Mouse (Mus musculus) liver, embryonic 14.5 days (tissue): ENCODE results near the gene Hsd17b6. TPM values are rescaled to one million over a fixed set of nuclear protein-coding genes. Genes with fewer than 3 reads are reported as not detected.

Experiments used
- ATAC-seq: fragments of 200-750 bp; cut with Nextera tagmentation; 2 replicates; pipeline ENCODE4 v1.8.0; 2017; ENCODE audit warnings: moderate number of reproducible peaks, mild to moderate bottlenecking, moderate library complexity; ENCODE audit not compliant: insufficient read depth
- DNase-seq, 3 experiments: peaks; one replicate each; pipeline ENCODE4 v3.0.0-alpha.2; 2012 to 2013; ENCODE audit warnings: low read depth in 3 of 3, low spot score in 3 of 3
- H3K27ac ChIP-seq: fragments of 300-500 bp; sonication (generic); 2 replicates; pipeline ENCODE4 v1.5.1; 2014; ENCODE audit warnings: moderate library complexity, mild to moderate bottlenecking, control low read depth, inconsistent platforms
- H3K27me3 ChIP-seq: fragments of 300-500 bp; sonication (generic); 2 replicates; pipeline ENCODE4 v1.6.1; 2014; ENCODE audit warnings: mild to moderate bottlenecking, low read length, moderate library complexity; ENCODE audit not compliant: control insufficient read depth, insufficient read depth
- H3K36me3 ChIP-seq: fragments of 300-500 bp; sonication (generic); replicated peaks from 2 replicates; pipeline ENCODE4 v1.6.1; 2014; ENCODE audit warnings: low read depth; ENCODE audit not compliant: control insufficient read depth, insufficient read depth
- H3K4me1 ChIP-seq, 2 experiments: fragments of 200-500 bp in 1 of 2; fragments of 300-500 bp in 1 of 2; sonication (generic) in 1 of 2; replicated peaks; 2 replicates each; pipeline ENCODE4 v1.6.1; 2012 to 2014; ENCODE audit warnings: antibody characterized with exemption in 1 of 2, inconsistent platforms in 1 of 2, low read length in 1 of 2; ENCODE audit not compliant: control insufficient read depth in 2 of 2, insufficient read depth in 2 of 2
- H3K4me2 ChIP-seq: fragments of 300-500 bp; sonication (generic); 2 replicates; pipeline ENCODE4 v1.6.1; 2014; ENCODE audit warnings: low read depth, mild to moderate bottlenecking, control low read depth, moderate library complexity
- H3K4me3 ChIP-seq, 2 experiments: fragments of 200-500 bp in 1 of 2; fragments of 300-500 bp in 1 of 2; sonication (generic) in 1 of 2; 2 replicates each; pipeline ENCODE4 v1.5.1; 2012 to 2014; ENCODE audit warnings: low read depth in 2 of 2, low read length in 2 of 2, mild to moderate bottlenecking in 2 of 2, control low read depth in 1 of 2, inconsistent platforms in 1 of 2, moderate library complexity in 1 of 2; ENCODE audit not compliant: insufficient read depth in 1 of 2
- H3K9ac ChIP-seq: fragments of 300-500 bp; sonication (generic); replicated peaks from 2 replicates; pipeline ENCODE4 v1.6.1; 2014; ENCODE audit warnings: mild to moderate bottlenecking, control low read depth, moderate library complexity
- H3K9me3 ChIP-seq: fragments of 300-500 bp; sonication (generic); 2 replicates; pipeline ENCODE4 v1.6.1; 2016; ENCODE audit warnings: low read length, mixed read lengths; ENCODE audit not compliant: control insufficient read depth
- CTCF ChIP-seq: IDR thresholded peaks from 2 replicates; pipeline ENCODE4 v1.5.1; 2016; ENCODE audit warnings: antibody characterized with exemption, low read depth, control low read depth
- EP300 ChIP-seq: IDR thresholded peaks from 2 replicates; pipeline ENCODE4 v1.6.1; 2016; ENCODE audit warnings: antibody characterized with exemption, low read depth
- WGBS: fragments of 180-500 bp; shearing (Covaris S2); extraction: QIAGEN DNeasy Blood & Tissue Kit; methylation state at CpG from one replicate; pipeline ENCODE4 v1.1.7; 2014; ENCODE audit not compliant: insufficient replicate concordance; 5-methylcytosine and 5-hydroxymethylcytosine counted together
- polyA plus RNA-seq, 2 experiments: library from polyadenylated mRNA; depleted of rRNA in 1 of 2; stranded (reverse) in 1 of 2; unstranded in 1 of 2; fragments of >200 nt; fragmentation: Nextera tagmentation in 1 of 2; extraction: Ambion mirVana in 1 of 2; gene quantifications; 2 replicates each; pipeline versions ENCODE4 v1.2.1 to v1.2.3; 2012 to 2014

Hsd17b6 gene
- polyA plus RNA-seq, 2 experiments = not detected

GRCm38 (mm10) chr10:128009735-128010134, 2.3 kb upstream of the Hsd17b6 start:
- Histone ChIP-seq H3K36me3 (no peaks in the 10 kb centered on the region), H3K4me1 (no peaks in the 10 kb centered on the region), H3K4me2 (no peak overlapping the region), H3K27me3 (no peaks in the 10 kb centered on the region), H3K9ac (no peak overlapping the region), H3K27ac (no peak overlapping the region), H3K4me3 (no peak overlapping the region), H3K9me3 (no peaks in the 10 kb centered on the region)
- no peak for ATAC-seq
- 63% methylated on average over 5 of the region's 5 CpGs for WGBS
- TF ChIP-seq CTCF (no peak), EP300 (no peak)
- no peak for DNase-seq

DNA sequence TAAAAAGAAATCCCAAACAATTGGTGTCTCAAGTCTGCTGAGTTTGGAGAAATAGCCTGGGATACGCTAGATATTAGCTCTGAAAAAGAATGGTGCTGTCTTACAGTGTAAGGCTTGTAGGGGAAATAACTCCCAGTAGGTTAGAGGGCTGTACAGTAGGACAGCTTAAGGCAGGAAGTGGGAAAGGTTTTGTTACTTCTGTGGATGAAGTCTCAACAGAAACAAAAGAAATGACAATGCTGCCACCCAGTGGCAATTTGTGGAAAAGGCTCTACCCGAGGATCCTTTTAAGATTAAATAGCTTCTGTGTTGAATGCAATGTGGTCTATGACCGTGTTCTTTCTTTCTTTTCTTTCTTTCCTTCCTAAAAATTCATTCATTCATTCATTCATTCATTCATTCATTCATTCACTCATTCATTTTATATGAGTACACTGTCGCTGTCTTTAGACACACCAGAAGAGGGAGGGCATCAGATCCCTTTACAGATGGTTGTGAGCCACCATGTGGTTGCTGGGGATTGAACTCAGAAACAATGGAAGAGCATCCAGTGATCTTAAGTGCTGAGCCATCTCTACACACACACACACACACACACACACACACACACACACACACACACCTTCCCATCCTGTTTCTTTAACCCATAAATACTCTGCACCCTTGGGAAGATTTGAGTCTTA, 937 bp upstream of the Hsd17b6 start:
- Histone ChIP-seq H3K4me2 (no peak overlapping the region), H3K4me1 (no peaks in the 10 kb centered on the region), H3K9me3 (no peaks in the 10 kb centered on the region), H3K27ac (no peak overlapping the region), H3K27me3 (no peaks in the 10 kb centered on the region), H3K4me3 (no peak overlapping the region), H3K36me3 (no peaks in the 10 kb centered on the region), H3K9ac (no peak overlapping the region)
- ATAC-seq (0 out of 2 replicates have a peak, but pooled peaks have one; percentile 25), DNase-seq (peak; percentile 55 to 63 (median 55))
- WGBS = 6% methylated on average over 4 of the region's 4 CpGs
- TF ChIP-seq EP300 (no peak), CTCF (peak; percentile 62)

DNA sequence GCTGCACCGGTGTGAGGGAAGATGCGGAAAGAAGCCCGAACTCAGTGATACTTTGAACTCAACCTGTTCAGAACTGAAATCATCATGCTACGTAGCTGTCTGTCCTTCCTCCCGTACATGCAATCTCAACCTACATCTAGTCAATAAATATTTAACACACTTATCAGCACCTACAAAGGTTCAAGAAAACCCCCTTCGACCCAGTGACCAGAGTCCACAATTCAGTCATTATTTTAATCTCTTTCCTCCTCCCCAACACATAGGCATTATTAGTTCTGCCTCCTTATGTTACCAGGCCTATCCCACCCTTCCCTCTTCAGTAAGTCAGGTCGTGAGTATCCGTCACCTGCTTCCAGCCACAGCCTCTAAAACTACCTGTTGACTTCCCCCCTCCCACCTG, 1.9 kb downstream of the Hsd17b6 start:
- no peak overlapping the region for H3K9ac ChIP-seq
- no peaks in the 10 kb centered on the region for H3K9me3 ChIP-seq
- no peak overlapping the region for H3K4me2 ChIP-seq
- 71% methylated on average over 8 of the region's 8 CpGs for WGBS
- H3K4me3 ChIP-seq = no peak overlapping the region
- no peak overlapping the region for H3K27ac ChIP-seq
- H3K36me3 ChIP-seq = no peaks in the 10 kb centered on the region
- H3K4me1 ChIP-seq = no peaks in the 10 kb centered on the region
- H3K27me3 ChIP-seq = no peaks in the 10 kb centered on the region
- ATAC-seq (no peak), DNase-seq (no peak)
- no peak for TF ChIP-seq EP300
- TF ChIP-seq CTCF = no peak

- Histone ChIP-seq H3K4me3 (no peak overlapping the region), H3K4me1 (no peaks in the 10 kb centered on the region), H3K36me3 (no peaks in the 10 kb centered on the region), H3K27ac (no peak overlapping the region), H3K27me3 (no peaks in the 10 kb centered on the region), H3K9me3 (no peaks in the 10 kb centered on the region), H3K9ac (no peak overlapping the region), H3K4me2 (no peak overlapping the region)
- WGBS = 59% methylated on average over 10 of the region's 10 CpGs
- DNase-seq (no peak), ATAC-seq (no peak)
- TF ChIP-seq EP300 = no peak
- TF ChIP-seq CTCF = no peak
Measured at GRCm38 (mm10) chr10:128004918-128005317, 2.5 kb downstream of the Hsd17b6 start.

- ATAC-seq (no peak), DNase-seq (no peak)
- 38% methylated on average over 3 of the region's 3 CpGs for WGBS
Measured at GRCm38 (mm10) chr10:128003281-128003801, 4.1 kb downstream of the Hsd17b6 start.

More at GRCm38 (mm10) chr10:128003281-128003801, 4.1 kb downstream of the Hsd17b6 start:
- no peak for TF ChIP-seq EP300
- TF ChIP-seq CTCF = no peak
- Histone ChIP-seq H3K4me2 (no peak overlapping the region), H3K4me1 (no peaks in the 10 kb centered on the region), H3K27ac (no peak overlapping the region), H3K9me3 (no peaks in the 10 kb centered on the region), H3K27me3 (no peaks in the 10 kb centered on the region), H3K9ac (no peak overlapping the region), H3K36me3 (no peaks in the 10 kb centered on the region), H3K4me3 (no peak overlapping the region)
